Mouse (Mus musculus): ENCODE data around the gene Lcmt1.

The Lcmt1 gene

DNA sequence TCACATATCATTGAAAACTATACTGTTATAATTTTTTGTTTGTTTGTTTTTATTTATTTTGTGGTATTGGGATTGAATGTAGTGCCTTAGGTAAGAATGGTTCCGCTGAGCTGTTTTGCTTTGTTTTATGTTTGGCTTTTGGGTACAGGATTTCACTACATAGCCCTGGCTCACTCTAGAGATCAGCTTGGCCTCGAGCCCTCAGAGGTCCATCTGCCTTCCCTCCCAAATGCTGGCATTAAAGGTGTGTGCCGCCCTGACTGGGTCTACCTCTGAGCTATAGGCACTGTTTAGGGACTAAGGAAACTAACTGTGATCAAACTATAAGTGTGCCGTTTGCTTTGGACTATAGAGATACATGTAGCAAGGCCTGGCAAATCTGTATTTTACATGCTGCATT, 29.7 kb downstream of the Lcmt1 start:
- no peak for DNase-seq (ENCODE audit: low spot score)

DNA sequence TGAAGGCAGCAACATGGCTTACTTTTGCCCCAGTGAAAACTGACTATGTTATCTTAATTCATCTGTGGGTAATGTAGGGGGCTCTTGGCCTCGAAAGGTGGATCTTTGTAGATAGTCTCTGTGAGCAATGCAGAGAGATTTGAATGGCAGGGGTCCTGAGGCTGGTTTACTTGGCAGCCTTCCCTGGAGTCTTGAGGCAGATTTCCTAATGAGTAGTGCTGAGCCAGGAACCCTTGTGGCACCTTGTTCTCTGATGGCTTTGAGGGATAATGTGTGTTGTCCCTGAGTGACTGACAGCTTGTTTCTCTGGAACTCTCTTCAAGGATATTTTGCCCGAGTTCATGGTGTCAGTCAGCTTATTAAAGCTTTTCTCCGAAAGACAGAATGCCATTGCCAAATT, 31.5 kb downstream of the Lcmt1 start:
- DNase-seq (ENCODE audit: low spot score): no peak

DNA sequence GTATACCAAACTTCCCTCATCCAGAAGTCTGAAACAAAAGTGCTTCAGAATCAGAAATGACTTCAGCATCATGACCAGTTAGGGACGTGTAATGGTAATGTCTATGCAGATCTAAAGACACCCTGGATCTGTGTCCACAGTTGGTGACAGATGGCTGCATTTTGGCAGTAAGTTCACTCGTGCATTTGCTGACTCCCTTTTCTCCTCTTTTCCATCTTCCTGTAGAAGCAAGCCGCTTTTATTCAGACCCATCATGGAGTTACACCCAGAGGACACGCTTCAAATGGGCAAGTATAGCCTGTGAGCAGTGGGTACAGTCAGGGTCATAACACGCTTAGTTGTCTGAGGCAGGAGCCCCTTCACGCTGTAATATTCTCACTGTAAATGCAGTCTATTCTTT, 34.6 kb downstream of the Lcmt1 start:
- no peak for DNase-seq (ENCODE audit: low spot score)

DNA sequence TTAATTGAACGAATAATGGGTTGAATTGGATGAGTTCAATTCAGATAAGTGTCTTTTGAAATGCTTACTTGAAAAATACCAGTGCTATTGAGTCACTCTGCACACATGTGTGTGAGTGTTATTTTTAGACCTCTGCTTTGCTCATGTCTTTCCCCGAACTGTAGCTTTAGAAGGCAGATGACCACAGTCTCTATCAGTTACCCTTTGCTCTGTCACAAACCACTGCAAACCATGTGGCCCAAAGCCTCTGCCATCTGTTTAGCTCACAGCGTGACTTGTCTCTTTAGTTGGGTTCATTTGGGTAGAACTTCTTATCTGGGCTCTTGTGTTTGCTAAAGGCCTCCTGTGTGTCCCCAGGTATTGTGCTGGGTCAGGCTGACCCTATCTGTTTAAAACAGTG, 36.0 kb downstream of the Lcmt1 start:
- DNase-seq (ENCODE audit: low spot score): no peak

DNA sequence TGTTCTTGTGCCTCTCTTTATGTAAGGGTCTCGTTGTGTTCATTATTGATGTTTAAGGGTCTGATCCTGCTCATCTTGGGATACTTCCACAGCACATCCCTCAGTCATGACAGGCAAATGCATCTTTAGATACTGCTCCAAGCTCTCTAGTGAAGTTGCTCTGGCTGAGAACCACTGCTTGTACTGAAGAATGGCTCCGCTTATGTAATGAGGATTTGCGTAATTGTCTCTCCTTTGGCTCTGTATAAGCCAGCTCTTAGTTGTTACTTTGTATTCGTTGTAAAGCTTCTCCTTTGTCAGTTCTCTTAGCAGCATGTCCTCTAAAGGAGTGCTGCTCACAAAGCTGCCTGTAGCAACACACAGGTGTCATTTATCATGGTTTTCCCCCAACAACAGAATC, 37.4 kb downstream of the Lcmt1 start:
- no peak for DNase-seq (ENCODE audit: low spot score)

DNA sequence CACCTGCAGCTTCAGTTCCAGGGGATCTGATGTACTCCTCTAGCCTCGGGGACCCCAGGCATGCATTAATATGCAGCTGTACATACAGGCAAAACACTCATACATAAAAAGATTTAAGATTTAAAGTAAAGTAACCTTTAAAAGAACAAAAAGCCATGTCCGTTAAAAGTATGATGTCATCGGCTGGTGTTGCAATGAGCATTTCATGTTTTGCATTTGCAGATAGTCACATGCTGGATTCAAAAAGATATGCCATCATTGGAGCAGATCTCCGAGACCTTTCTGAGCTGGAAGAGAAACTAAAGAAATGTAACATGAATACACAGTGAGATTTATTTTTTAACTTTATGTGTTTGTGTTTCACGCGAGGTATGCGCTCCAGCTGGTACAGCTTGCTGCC, 40.9 kb downstream of the Lcmt1 start:
- no peak for DNase-seq (ENCODE audit: low spot score)

DNA sequence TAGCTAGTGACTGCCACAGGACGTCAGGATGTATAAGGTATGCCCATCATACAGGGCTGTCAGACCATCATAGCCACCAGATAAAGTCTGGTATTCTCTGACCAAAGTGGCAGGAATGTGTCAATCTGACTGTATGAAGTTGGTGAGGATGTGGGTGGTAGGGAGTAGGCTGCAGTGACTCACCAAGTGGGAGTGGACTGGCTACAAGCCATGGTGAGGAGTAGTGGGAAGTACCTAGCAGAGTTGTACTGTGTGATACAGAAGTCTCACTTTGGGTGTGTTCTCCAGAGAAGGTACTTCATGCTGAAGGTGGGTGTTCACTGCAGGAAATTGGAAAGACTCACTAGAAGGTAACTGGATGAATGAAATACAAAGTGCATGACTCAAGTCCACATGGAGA, 41.5 kb downstream of the Lcmt1 start:
- DNase-seq (ENCODE audit: low spot score): peak; percentile 33

DNA sequence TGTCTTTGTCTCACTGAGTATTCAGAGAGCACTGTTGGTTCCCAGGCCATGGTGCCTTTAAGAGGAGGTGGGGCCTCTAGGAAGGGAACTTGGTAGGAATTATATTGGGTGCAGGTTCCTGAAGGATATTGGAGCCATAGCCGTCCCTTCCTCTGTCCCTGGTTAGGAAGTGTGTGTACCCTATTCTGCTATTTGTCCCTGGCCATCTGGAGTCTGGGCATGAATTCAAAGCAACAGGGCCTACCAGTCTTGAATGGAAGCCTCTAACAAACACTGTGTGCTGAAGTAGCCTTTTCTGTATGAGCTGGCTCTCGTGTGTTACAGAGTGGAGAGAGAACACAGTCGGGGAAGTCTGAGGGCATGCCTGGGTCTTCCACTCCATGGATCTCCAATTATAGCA, 42.6 kb downstream of the Lcmt1 start:
- no peak for DNase-seq (ENCODE audit: low spot score)

DNA sequence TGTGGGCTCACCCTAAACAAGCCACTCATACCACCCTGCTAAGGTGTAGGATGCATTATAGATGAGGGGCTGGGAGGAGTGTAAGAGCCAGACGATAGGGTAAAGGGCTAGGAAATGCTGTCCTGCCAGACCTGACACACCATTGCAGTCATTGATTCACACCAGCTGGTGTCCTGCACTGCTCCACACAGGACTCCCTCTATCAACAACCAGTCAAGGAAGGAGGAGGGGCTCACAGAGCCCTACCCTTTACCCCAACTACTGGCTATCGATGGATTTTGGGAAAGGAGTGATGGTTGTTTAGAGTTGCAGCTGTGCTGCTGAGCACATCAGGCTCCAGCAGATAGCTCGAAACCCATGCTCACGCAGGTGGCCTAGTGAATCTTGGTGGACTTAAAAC, 47.2 kb downstream of the Lcmt1 start:
- DNase-seq (ENCODE audit: low spot score): no peak

DNA sequence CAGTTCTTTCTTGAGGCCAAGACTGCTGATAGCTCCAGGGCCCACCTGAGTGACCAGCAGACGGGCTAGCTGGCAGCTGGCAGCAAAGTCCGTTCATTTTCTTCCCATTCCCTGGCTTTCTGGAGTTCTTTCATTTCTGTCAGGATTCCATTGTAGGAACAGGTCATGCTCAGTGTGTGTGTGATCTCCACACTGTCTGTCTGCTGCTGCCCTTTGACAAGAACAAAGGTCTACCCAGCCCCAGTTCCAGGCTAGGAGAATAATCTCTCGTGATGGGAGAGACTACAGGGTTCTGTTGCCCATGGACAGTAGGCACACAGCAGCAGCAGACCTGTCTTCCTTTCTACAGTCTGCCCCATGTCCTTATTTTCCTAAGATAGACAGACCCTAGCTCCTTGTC, 48.1 kb downstream of the Lcmt1 start:
- no peak for DNase-seq (ENCODE audit: low spot score)

DNA sequence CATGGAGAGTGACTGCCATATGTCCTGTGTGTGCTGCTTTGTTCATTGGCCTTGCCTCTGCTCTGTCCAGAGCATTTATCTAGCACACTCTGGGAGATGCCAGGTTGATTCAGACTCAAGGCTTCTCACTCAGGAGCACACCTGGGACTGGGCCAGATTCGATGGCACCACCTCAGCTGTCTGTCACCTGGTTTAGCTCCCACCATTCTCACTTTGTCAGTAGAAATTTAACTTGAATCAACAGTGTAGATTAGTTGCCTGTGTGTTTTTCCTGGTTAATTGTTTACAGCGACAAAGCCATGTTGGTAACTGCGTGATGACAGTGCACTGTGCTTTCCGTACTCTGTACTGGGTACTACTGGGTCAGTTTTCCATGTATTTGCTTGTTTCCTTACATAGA, 50.4 kb downstream of the Lcmt1 start:
- DNase-seq (ENCODE audit: low spot score): no peak

DNA sequence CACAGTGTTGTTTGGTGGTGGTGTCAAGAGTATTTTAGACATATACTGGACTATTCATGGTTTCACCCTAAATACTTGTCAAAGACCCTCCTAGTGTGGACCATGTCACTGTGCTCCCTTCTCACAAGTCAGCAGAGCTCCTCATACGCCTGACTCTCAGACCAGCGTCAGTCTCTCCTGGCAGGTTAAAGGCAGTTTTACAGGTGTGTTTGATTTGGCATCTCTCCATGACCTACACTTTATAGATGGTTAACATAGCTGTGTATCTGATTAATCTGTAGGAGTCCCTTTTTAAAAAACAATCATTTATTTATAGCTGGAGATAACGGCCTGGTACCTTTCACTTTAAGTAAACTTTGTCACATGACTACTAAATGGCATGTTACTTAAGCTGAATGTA, 52.4 kb downstream of the Lcmt1 start:
- DNase-seq (ENCODE audit: low spot score): no peak

DNA sequence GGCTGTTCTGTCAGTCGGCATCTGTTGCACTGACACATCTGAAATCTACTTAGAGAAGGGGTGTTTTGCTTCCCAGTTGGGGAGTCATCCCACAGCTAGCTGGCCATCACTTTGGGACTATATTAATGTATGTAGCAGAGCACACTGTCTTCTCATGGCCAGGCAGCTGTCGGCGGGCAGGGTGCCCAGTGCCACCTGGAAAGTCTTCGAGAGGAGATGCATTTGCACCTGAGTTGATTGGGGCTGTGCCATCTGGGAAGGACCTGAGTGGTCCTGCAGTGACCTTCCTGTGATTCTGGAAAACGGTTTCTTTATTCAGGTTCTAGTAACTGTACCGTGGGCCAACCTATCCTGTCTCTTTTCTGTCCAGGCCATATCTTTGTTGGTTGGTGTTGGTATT, 54.7 kb downstream of the Lcmt1 start:
- no peak for DNase-seq (ENCODE audit: low spot score)

DNA sequence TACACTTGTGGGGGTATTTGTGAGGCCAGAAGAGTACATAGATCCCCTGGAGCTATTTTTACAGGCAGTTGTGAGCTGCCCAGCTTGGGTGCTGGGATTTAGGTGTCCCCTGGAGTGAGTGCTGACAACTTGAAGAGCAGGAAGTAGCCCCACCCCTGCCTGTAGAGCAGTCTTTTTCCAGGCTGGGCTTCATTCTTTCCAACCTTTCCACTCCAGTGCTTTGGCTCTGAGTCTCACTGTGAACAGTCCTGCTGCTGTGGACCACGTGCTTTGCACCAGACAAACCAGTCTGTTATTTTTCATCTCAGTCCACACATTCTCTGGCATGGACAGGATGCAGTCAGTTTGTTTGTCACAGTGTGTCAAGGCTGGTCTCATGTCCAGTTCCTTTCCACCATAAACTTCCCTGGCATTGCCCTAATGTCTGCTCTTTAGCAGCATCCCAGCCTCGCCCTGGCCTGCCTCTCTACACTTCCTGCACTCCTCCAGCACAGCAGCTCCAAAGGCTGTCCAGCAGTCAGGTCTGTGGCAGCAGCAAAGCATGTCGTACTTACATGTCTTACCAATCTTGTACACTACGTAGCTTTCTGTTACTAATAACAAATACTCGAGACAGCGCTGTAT, 55.7 kb downstream of the Lcmt1 start:
- DNase-seq (ENCODE audit: low spot score): no peak

DNA sequence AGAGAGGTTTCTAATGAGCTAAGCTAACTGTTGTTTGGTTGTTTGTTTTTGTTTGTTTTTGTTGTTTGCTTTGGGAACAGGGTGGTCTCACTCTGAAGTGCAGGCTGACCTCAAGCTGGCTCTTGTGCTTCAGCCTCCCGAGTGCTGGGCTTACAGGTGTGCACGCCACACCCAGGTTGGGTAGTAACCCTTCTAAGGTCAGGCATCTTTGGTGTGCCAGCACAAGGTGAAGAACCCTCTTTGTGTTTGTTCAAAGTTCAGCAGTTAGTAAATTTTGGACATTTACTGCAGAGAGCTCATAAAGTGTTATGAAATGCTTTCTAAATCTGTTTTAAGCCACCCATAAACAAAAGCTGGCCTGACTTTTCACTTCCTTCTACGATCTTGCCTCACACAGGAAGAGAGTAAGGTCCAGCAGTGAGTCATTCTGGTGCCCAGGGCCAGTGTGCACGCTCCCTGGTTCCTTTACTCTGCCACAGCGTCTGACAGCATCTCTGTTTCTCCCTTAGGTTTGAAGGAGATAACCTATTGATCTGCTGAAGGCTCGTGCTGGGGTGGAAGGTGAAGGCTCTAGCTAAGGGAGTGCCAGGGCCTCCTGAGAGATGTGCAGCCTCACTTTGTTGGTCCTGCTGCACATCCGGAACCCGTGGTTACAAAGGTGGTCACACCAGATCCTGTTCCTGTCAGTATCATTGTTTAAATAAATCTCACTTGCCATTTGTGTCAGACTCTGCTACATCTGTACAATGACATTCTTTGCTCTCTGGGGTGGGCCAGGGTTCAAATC, 60.2 kb downstream of the Lcmt1 start:
- no peak for DNase-seq (ENCODE audit: low spot score)

DNA sequence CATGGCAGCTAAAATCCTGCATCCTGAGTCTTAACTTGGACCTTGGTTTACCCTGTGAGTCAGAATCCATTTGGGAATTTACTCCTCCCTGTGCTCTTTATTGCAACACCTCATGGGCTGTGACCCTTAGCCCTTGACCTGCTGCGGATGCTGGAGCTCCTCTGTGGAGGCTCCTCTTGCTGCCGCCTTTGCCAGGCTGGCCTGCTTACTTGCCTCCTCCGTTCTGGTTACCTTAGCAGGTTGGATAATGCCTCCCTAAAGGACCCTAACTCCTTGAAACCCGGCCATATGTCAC, 60.8 kb downstream of the Lcmt1 start:
- DNase-seq (ENCODE audit: low spot score): no peak

DNA sequence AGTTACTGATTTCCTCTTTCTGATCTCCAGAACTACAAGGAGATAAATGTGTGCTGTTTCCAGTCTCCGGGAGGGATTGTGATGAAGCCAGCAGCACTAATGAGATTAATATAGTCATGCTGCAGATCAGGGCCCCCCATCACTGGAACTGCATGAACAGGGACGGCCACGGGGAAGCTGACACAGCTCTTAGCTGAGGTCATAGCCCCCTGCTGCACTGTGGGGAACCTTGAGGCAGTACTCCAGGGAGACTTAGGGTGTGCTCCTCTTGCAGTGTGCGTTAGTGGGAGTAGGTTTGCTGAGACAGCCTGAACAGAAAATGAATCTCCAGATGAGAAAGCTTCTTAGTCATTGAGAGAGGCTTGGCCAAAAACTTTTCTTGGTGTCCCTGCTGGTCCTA, 61.6 kb downstream of the Lcmt1 start:
- DNase-seq (ENCODE audit: low spot score): no peak

DNA sequence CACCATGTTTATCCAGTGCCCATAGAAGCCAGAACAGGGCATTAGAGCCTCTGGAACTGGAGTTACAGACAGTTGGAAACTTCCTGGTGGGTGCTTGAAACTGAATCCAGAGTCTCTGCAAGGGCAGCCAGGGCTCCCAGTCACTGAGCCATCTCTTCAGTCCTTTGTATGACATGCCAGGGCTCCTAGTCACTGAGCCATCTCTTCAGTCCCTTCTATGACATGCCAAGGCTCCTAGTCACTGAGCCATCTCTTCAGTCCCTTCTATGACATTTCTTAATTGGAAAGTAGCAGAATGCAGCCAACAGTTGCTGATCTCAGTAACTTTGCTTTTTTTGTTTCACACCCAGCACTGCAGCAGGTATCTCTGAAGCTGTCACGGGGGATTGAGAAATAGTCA, 72.5 kb downstream of the Lcmt1 start:
- no peak for DNase-seq (ENCODE audit: low spot score)

DNA sequence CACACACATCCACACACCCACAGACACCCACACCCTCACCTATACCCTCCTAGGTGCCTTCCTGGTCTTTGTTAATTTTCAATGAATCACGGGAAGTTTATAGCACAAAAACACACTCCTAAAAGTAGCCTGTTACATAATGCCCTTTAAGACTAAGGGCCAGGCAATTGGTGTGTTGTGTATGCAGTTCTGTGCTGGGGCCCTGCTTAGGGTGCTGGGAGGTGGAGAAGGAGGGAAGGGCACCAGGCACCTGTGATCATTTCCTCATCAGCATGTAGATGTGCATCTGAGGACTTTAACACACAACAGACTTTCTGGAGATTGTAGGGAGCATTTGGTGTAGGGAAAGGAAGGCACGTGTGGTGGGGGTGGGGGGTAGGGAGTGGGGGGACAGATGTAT, 79.2 kb downstream of the Lcmt1 start:
- no peak for DNase-seq (ENCODE audit: low spot score)

DNA sequence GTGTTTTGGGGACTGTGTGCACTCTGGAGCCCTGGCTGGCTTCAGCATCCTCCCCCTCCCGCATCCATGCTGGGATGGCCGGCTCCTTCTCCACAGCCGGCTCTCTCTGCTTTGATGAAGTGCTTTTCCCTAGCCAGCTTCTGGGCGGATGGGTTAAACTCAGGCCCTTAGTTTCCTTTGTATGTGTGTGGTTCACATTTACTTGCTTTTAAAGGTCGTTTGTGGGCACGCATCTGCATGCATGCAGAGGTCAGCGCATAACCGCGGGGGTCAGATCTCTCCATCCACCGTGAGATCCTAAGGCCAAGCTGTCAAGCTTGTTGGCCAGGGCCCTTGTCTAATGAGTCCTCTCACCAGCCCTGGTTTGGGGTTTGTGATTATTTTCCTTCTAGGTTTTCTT, 80.1 kb downstream of the Lcmt1 start:
- DNase-seq (ENCODE audit: low spot score): no peak

DNA sequence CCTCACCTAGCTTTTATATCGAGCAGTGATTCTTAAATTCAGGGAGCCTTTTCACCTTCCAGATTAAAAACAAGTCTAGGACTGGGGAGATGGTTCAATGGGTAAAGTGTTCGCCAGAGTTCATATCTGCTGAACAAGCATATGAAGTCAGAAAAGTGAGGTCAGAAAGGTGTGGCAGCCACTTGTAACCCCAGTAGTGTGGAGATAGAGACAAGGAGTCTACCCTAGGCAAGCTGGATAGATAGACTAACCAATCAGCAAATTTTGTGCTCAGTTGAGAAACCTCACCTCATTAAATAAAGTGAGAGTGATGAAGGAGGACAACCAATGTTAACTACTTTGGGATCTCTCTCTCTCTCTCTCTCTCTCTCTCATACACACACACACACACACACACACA, 80.9 kb downstream of the Lcmt1 start:
- no peak for DNase-seq (ENCODE audit: low spot score)

DNA sequence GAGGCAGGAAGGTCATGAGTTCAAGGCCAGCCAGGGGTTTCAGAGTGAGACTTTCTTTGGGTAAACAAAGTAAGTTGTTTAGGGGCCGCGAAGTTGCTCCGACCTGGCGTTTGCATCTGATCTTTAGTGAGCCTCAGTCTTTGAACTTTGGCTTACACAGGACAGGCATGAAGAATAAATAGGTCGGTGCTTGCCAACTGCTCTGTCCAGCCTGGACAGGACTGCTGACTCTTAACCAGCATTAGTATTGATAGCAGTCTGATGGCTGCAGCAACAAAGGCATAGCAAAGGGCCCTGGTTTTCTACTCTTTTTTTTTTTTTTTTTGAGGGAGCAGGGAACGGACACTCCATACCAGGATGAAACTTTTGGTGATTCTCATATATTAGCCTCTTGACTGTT, 83.0 kb downstream of the Lcmt1 start:
- DNase-seq (ENCODE audit: low spot score): no peak

DNA sequence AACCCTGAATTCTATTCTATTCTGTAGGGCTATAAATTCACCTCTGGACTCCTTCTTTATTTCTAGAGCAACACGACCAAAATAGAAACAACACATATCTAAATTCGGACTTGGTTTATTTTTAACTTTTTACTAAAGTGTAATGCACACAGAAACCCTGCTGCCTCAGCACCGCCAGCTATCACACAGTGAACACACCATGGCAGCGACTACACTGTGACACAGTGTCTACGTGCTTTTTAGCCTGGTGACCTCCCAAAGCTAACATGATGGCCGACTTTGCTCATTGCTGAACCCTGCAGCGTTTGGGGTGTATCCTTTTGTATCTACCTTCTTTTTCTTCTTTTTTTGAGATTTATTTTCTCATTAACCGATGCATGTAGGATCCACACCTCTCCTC, 83.5 kb downstream of the Lcmt1 start:
- no peak for DNase-seq (ENCODE audit: low spot score)

DNA sequence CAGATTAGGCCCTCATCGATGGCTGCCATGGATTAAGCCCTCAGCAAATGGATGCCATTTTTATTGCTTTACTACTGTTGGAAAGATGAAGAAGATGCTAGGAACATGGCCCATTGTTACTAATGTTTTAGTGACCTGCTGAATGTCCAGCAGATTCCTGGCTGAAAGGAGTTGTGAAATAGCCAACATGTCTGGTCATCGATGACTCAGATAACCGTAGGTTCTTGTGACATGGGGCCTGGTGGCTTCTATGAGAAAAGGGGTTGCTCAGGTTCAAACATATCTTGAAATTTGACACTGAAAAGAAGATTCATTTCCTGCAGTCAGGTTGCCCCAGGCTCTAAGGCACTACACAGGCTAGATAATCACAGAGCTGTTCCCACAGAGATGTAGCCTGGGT, 85.5 kb downstream of the Lcmt1 start:
- DNase-seq (ENCODE audit: low spot score): no peak

Data from urinary bladder, postnatal 25 days (tissue).